Mouse (Mus musculus) heart, embryonic 12.5 days (tissue): ENCODE results near the gene Frmd8. TPM values are rescaled to one million over a fixed set of nuclear protein-coding genes. Genes with fewer than 3 reads are reported as not detected.

Experiments used
- ATAC-seq: fragments of 200-750 bp; cut with Nextera tagmentation; 2 replicates; pipeline ENCODE4 v1.8.0; 2017; ENCODE audit warnings: moderate TSS enrichment, moderate library complexity; ENCODE audit not compliant: insufficient number of reproducible peaks, low FRiP score
- H3K27ac ChIP-seq: fragments of 300-500 bp; sonication (generic); 2 replicates; pipeline ENCODE4 v1.5.1; 2016; ENCODE audit warnings: mild to moderate bottlenecking, moderate library complexity; ENCODE audit not compliant: poor library complexity, severe bottlenecking
- H3K27me3 ChIP-seq: fragments of 300-500 bp; sonication (generic); replicated peaks from 2 replicates; pipeline ENCODE4 v1.6.1; 2016; ENCODE audit warnings: mild to moderate bottlenecking, moderate library complexity
- H3K36me3 ChIP-seq: fragments of 300-500 bp; sonication (generic); 2 replicates; pipeline ENCODE4 v1.6.1; 2016; ENCODE audit warnings: mild to moderate bottlenecking, moderate library complexity
- H3K4me1 ChIP-seq: fragments of 300-500 bp; sonication (generic); replicated peaks from 2 replicates; pipeline ENCODE4 v1.6.1; 2016; ENCODE audit warnings: mild to moderate bottlenecking
- H3K4me2 ChIP-seq: fragments of 300-500 bp; sonication (generic); 2 replicates; pipeline ENCODE4 v1.6.1; 2016; ENCODE audit warnings: mild to moderate bottlenecking, moderate library complexity
- H3K4me3 ChIP-seq: fragments of 300-500 bp; sonication (generic); 2 replicates; pipeline ENCODE4 v1.5.1; 2016; ENCODE audit warnings: mild to moderate bottlenecking
- H3K9ac ChIP-seq: fragments of 300-500 bp; sonication (generic); 2 replicates; pipeline ENCODE4 v1.6.1; 2016; ENCODE audit warnings: mild to moderate bottlenecking, moderate library complexity
- H3K9me3 ChIP-seq: fragments of 300-500 bp; sonication (generic); replicated peaks from 2 replicates; pipeline ENCODE4 v1.6.1; 2016; ENCODE audit warnings: mild to moderate bottlenecking, moderate library complexity
- WGBS: fragments of 180-500 bp; shearing (Covaris S2); methylation state at CpG from one replicate; pipeline ENCODE4 v1.1.7; 2016; 5-methylcytosine and 5-hydroxymethylcytosine counted together
- polyA plus RNA-seq: library from polyadenylated mRNA; unstranded; fragments of >200 nt; fragmentation: Nextera tagmentation; extraction: Ambion mirVana; gene quantifications from 2 replicates; pipeline ENCODE4 v1.2.1, GENCODE M21; 2016

The Frmd8 gene
- polyA plus RNA-seq, 1 experiment from 2014 or later = 33.7 TPM

DNA sequence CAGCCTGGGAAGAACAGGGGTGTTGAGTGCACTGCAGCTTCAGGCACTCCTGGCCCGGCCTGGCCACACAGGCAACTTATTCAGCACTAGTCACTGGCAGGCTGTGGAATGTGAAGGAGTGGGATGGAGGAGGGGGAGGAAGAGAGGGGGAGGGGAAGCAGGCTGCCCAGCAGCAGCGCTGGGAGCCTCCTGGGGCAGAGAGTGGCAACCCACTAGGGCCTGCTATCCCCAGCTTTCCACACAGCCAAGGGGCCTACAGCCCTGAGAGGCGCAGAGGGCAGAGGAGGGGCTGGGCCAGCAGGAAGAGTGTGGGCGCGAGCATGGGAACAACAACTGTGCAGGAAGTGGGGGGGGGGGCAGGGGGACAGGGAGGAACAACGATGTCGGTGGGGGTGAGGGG, 3.8 kb downstream of the Frmd8 start:
- Histone ChIP-seq H3K27ac (peak overlapping the region; percentile 87), H3K36me3 (peaks cover 54% of the 10 kb centered on the region), H3K4me2 (peak overlapping the region; percentile 56), H3K9me3 (no peaks in the 10 kb centered on the region), H3K27me3 (no peaks in the 10 kb centered on the region), H3K4me1 (peaks cover 47% of the 10 kb centered on the region), H3K4me3 (peak overlapping the region; percentile 9), H3K9ac (peak overlapping the region; percentile 60)
- ATAC-seq = peak; percentile 66
- WGBS = 4% methylated on average over 7 of the region's 7 CpGs

DNA sequence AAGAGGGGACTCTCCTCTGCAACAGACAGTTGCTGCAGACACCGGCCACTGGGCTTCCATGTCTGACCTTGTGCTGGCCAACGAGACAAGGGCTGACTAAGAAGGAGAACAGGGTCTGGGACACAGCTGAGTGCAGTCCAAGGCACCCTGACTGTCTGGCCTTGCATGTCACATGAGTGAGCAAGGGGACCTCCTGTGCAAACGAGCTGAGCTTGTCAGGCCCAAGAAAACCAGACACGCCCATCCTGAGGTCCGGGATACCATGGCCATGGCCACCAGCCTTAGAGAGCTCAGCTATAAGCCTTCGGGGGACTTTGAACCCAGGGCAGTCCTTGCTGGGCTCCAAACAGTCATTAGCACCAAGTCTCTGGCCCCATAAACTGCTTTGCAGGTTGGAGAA, 7.0 kb downstream of the Frmd8 start:
- H3K27me3 ChIP-seq = no peaks in the 10 kb centered on the region
- no peak overlapping the region for H3K4me2 ChIP-seq
- ATAC-seq = no peak
- no peak overlapping the region for H3K27ac ChIP-seq
- no peak overlapping the region for H3K4me3 ChIP-seq
- no peak overlapping the region for H3K9ac ChIP-seq
- peaks cover 39% of the 10 kb centered on the region for H3K4me1 ChIP-seq
- H3K36me3 ChIP-seq = peaks cover 85% of the 10 kb centered on the region
- H3K9me3 ChIP-seq = no peaks in the 10 kb centered on the region
- 83% methylated on average over 6 of the region's 6 CpGs for WGBS

DNA sequence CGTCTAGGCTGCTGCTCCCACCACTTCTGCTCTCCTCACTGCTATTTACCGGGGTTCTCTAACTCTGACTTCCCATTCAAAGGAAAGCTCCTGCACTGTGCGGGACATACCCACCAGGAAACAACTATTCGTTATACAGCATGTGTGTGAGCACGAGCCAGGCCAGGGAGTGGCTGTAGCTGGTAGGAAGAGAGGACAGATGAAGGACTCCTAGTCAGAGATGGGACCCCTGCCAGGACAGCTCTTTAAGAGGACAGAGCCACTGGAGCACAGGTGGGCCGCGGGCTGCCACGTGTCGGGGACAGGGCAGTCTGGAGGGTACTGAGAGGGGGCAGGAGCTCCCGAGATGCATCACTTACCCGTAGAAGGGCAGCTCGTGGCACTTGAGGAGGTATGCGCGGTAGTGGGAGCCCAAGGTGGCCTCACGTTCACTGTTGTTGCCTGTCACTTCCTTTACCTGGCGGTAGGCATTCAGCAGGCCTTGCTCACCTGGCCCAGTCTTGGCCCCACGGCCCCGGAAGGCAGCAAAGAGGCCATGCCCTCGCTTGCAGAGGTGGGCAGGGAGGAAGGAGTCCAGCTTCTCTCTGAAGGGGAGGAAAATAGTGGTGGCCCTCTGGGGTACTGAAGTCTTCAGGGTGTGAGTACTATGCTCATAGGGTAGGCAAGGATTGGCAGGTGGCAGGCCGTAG, 10.2 kb downstream of the Frmd8 start:
- WGBS = 86% methylated on average over 20 of the region's 20 CpGs
- Histone ChIP-seq H3K9ac (no peak overlapping the region), H3K27ac (no peak overlapping the region), H3K27me3 (no peaks in the 10 kb centered on the region), H3K4me1 (peaks cover 8% of the 10 kb centered on the region), H3K9me3 (0 out of 2 replicates have a peak, but pooled peaks cover 11% of the 10 kb centered on the region), H3K36me3 (peaks cover 100% of the 10 kb centered on the region), H3K4me2 (no peak overlapping the region), H3K4me3 (no peak overlapping the region)
- ATAC-seq = no peak

DNA sequence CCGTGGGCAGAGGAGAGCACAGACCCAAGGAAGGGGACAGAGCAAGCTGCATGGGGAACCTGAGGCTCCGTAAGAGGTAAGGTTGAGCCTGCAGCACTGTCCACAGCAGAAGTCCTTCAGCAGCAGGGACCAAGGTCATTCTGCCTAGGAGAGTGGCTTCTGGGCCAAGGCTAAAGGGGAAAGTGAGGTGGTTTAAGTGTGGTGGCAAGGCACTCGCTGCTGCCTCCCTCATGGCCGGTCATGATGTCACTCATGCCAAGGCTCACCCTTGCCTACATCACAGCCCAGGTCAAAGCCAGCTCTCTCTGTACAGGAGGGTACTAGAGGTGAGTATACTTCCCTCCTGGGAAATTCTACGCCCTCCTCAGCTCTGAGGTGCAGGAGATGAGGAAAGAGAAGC, 11.3 kb downstream of the Frmd8 start:
- 84% methylated on average over 5 of the region's 5 CpGs for WGBS
- 0 out of 2 replicates have a peak, but pooled peaks cover 11% of the 10 kb centered on the region for H3K9me3 ChIP-seq
- peaks cover 8% of the 10 kb centered on the region for H3K4me1 ChIP-seq
- H3K4me3 ChIP-seq = no peak overlapping the region
- no peak overlapping the region for H3K4me2 ChIP-seq
- H3K27me3 ChIP-seq = no peaks in the 10 kb centered on the region
- peaks cover 100% of the 10 kb centered on the region for H3K36me3 ChIP-seq
- no peak; the same call in 1 of the 2 replicates for ATAC-seq
- no peak overlapping the region; the same call in 1 of the 2 replicates for H3K27ac ChIP-seq
- no peak overlapping the region for H3K9ac ChIP-seq

DNA sequence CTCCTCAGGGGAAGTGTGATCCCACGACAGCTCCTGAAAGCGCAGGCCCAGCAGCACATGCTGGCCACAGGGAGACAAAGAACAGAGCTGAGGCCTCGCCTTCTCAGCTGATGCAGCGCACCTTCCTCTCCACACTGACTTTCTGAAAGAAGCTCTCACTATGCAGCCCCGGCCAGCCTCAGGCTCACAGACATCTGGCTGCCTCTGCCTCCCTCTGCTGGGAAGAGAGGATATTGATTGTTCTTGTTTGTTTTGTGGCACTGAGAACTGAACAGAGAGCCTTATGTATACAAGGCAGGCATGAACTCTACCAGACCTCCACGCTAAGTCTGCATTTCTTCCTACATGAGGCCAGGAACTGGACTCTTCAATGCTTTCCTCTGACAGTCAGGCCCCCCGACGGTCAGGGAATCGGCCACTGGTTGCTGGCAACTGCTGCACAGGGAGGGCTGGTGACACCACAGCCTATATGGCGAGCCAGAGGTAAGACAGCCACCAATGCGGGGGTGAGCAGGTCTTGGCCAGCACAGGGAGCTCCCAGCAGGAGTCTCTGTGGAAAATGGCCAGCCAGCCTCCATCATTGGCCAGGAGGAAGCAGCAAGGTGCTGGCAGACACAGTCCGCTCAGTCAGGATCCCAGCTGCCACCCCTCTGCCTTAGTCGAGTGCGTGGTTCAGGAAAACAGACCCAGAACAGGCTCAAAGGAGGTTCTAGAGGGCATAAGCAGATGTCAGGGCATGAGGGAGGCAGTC, 12.6 kb downstream of the Frmd8 start:
- Histone ChIP-seq H3K36me3 (peaks cover 99% of the 10 kb centered on the region), H3K9me3 (0 out of 2 replicates have a peak, but pooled peaks cover 11% of the 10 kb centered on the region), H3K27ac (no peak overlapping the region), H3K27me3 (no peaks in the 10 kb centered on the region), H3K4me2 (no peak overlapping the region), H3K4me3 (no peak overlapping the region), H3K4me1 (peaks cover 8% of the 10 kb centered on the region), H3K9ac (no peak overlapping the region)
- ATAC-seq = no peak
- 94% methylated on average over 14 of the region's 14 CpGs for WGBS

DNA sequence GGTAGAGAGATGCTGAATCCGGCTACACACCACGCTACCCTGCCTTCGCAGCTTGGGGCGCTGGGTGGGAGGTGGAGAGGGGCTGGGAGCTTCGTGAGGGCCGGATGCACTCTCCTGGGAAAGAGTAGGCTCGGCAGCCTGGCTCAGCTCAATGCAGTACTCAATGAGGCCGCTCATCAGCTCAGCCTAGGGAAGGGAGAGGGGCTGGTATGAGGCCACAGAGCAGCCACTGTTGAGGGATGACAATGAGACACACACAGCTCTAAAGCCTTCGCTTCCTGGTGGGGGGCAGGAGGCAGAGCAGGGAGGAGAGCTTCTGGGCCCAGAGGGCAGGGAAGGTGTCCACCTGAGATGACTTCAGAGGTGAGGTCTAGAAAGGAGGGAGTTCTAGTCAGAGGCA, 18.5 kb downstream of the Frmd8 start:
- no peak overlapping the region for H3K4me3 ChIP-seq
- H3K4me2 ChIP-seq = no peak overlapping the region
- no peak overlapping the region for H3K9ac ChIP-seq
- peaks cover 17% of the 10 kb centered on the region for H3K4me1 ChIP-seq
- peaks cover 94% of the 10 kb centered on the region for H3K36me3 ChIP-seq
- H3K27me3 ChIP-seq = no peaks in the 10 kb centered on the region
- H3K27ac ChIP-seq = no peak overlapping the region
- no peak for ATAC-seq
- H3K9me3 ChIP-seq = no peaks in the 10 kb centered on the region
- WGBS = 84% methylated on average over 9 of the region's 9 CpGs

DNA sequence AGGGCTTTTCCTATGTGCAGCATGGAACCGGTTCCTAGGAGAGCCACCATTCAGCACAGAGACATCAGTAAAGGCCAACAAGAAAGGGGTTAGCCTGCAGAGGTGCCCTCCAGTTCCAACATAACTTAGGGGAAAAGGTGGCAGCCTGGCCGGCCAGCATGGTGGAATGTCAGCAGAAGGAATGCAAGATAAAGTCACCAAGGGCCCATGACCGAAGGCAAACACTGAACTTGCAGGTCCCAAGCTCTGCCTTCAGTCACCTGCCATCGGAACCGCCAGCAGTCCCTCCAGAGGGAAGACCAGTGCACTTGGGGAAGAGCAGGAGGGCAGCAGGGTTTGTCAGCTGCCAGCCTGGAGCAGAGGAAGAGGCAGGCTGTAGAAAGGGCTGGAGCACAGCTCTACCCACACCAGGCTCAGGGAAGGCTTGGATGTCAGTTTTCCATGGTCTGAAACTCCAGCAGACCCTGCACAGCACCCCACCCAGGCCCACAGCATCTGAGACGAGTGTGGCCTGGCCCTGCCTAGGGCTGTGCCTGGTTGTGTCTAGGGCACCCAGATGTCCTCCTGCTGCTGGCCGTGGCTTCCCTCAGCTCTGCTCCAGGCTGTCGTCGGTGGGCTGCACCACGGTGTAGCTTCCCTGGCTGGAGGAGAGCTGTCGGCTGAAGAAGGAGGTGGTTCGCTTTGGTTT, 22.9 kb downstream of the Frmd8 start:
- Histone ChIP-seq H3K4me1 (peaks cover 60% of the 10 kb centered on the region), H3K36me3 (peaks cover 58% of the 10 kb centered on the region), H3K4me3 (no peak overlapping the region), H3K27ac (peak overlapping the region; percentile 82), H3K9ac (peak overlapping the region; percentile 61), H3K9me3 (no peaks in the 10 kb centered on the region), H3K4me2 (peak overlapping the region; percentile 42; the same call in 1 of the 2 replicates), H3K27me3 (no peaks in the 10 kb centered on the region)
- WGBS = 53% methylated on average over 12 of the region's 12 CpGs
- ATAC-seq = no peak

DNA sequence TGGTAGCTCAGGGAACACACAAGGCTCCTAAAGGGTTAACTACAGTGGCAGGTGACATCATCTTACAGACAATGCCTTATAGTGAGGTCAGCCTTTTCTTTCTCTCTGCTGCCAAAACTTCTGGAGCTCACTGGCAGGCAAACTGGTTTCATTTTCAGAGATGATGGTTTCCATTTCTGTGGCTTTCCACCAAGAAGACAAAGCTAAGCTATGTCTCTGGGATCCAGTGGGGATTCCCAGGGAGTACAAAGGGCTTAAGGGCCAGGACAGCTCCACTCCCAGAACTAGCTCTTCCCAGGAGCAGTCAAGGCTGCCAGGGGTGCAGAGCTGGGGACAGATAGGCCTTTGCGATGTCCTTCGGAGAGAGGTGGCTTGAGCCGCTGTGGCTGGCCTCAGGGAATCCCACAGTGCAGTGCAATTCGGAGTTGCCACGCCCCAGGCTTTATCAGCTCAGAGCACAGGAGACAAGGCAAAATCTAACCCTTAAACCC, 23.5 kb downstream of the Frmd8 start:
- H3K9me3 ChIP-seq = no peaks in the 10 kb centered on the region
- H3K4me2 ChIP-seq = peak overlapping the region; percentile 42
- no peak overlapping the region for H3K4me3 ChIP-seq
- peak overlapping the region; percentile 82 for H3K27ac ChIP-seq
- H3K9ac ChIP-seq = peak overlapping the region; percentile 61
- WGBS = 43% methylated on average over 5 of the region's 5 CpGs
- no peak for ATAC-seq
- no peaks in the 10 kb centered on the region for H3K27me3 ChIP-seq
- peaks cover 52% of the 10 kb centered on the region for H3K36me3 ChIP-seq
- H3K4me1 ChIP-seq = peaks cover 66% of the 10 kb centered on the region

DNA sequence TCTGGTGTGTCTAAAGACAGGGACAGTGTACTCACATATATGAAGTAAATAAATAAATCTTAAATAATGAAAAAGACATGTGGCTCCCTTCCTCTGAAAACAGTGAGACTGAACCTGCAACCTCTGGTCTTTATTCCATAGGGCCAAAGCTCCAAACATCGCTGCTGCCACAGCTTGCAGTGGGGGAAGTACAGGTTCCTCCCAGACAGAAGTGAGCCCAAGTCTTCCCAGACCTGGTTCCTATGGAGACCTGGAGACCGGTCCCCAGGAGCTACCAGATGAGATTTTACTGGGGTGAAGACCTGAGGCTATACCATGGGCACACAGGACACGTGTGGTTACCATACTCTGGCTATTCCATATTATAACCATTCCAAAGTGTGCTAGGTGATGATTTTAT, 24.2 kb downstream of the Frmd8 start:
- no peak for ATAC-seq
- Histone ChIP-seq H3K27me3 (no peaks in the 10 kb centered on the region), H3K27ac (no peak overlapping the region), H3K4me3 (no peak overlapping the region), H3K9ac (no peak overlapping the region), H3K36me3 (peaks cover 45% of the 10 kb centered on the region), H3K4me1 (peaks cover 71% of the 10 kb centered on the region), H3K4me2 (no peak overlapping the region), H3K9me3 (no peaks in the 10 kb centered on the region)
- WGBS = 83% methylated on average over 3 of the region's 3 CpGs

DNA sequence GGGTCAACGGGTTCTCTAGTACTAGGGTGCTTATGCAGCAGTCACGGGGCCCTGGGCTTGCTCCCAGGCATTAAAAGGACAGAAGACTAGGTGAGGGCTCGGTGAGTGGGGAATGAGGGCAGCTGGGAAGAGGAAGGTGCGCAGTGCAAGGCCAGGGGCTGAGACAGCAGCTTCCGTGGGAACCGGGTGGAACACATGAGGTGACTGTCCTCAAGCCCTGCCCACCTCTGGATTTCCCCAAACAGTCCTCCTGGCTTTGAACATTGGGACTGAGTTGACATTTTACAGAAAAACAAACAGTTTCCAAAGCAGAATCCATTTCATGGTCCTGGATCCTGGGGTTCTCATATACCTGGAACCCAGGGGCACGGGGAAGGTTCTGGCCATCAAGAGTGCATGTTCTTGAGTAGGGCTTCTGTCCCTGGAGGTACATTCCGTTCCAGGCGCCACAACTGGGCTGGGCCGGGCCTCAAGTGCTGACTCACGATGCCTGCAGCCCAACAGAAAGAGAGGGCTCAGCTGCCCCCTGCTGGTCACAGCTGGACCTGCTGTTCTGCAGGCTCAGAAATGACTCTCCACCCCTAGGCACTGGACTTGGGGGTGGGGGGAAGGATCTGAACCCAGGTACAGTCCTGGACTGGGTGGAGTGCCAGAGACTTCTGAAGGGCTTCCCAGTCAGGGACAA, 25.1 kb downstream of the Frmd8 start:
- H3K4me3 ChIP-seq = no peak overlapping the region
- H3K27ac ChIP-seq = peak overlapping the region; percentile 100
- peak overlapping the region; percentile 77 for H3K4me2 ChIP-seq
- no peaks in the 10 kb centered on the region for H3K27me3 ChIP-seq
- peaks cover 77% of the 10 kb centered on the region for H3K4me1 ChIP-seq
- H3K9ac ChIP-seq = peak overlapping the region; percentile 36; the same call in 1 of the 2 replicates
- H3K9me3 ChIP-seq = no peaks in the 10 kb centered on the region
- WGBS = 23% methylated on average over 11 of the region's 11 CpGs
- peak; percentile 34; the same call in 1 of the 2 replicates for ATAC-seq
- H3K36me3 ChIP-seq = peaks cover 36% of the 10 kb centered on the region
